Mouse (Mus musculus) megakaryocyte-erythroid progenitor cell, adult 5 weeks (primary cell): Measurements from ENCODE around the gene Ppib. TPM values are rescaled to one million over a fixed set of nuclear protein-coding genes. Genes with fewer than 3 reads are reported as not detected.

Experiments used
- polyA plus RNA-seq: library from polyadenylated mRNA; stranded (reverse); fragments of >175 nt; gene quantifications from 2 replicates; pipeline ENCODE4 v1.2.3, GENCODE M21; 2012

Gene Ppib
- polyA plus RNA-seq: 243 and 332 TPM in 2 replicates

GRCm38 (mm10) chr9:66059583-66060307 lies at the start of gene Ppib:
Gene Ppib, plus strand, starts transcription at chr9:66060222.

GRCm38 (mm10) chr9:66069583-66069982 lies 9.6 kb downstream of the Ppib start, which contains the start of gene Snx22:
Gene Snx22, minus strand, starts transcription at chr9:66069719.

Other genes starting within 250 kb of the Ppib start
- 51.1 and 61.3 TPM in 2 replicates for gene Zfp609, start 232.7 kb upstream of the Ppib start, polyA plus RNA-seq
- 5.3 and 9.3 TPM in 2 replicates for gene Pclaf, start 170.0 kb upstream of the Ppib start, polyA plus RNA-seq
- 2.2 and 3.1 TPM in 2 replicates for gene Trip4, start 151.4 kb upstream of the Ppib start, polyA plus RNA-seq
- gene Csnk1g1, start 151.3 kb upstream of the Ppib start, polyA plus RNA-seq: 5.7 and 5.9 TPM in 2 replicates
- 0.78 and 0.82 TPM in 2 replicates for gene Snx22, start 9.5 kb downstream of the Ppib start, polyA plus RNA-seq
- gene Snx1, start 66.4 kb downstream of the Ppib start, polyA plus RNA-seq: 189 and 200 TPM in 2 replicates
- gene Ciao2a, start 66.4 kb downstream of the Ppib start, polyA plus RNA-seq: 26.3 and 26.5 TPM in 2 replicates
- 1.8 and 2.3 TPM in 2 replicates for gene Dapk2, start 98.0 kb downstream of the Ppib start, polyA plus RNA-seq